Mouse (Mus musculus) cortical plate, adult 2 months (tissue): ENCODE data around the gene Vps36.

ENCODE experiments used
- CTCF ChIP-seq: fragments of 200-500 bp; IDR thresholded peaks from 2 replicates; pipeline ENCODE4 v1.5.1; 2011; ENCODE audit warnings: mild to moderate bottlenecking, control low read depth, low read length; ENCODE audit not compliant: insufficient read depth; ENCODE audit errors: extremely low read depth
- POLR2A ChIP-seq: fragments of 200-500 bp; IDR thresholded peaks from 2 replicates; pipeline ENCODE4 v1.6.1; 2011; ENCODE audit warnings: mild to moderate bottlenecking, low read length, control low read depth; ENCODE audit not compliant: insufficient read depth; ENCODE audit errors: extremely low read depth

DNA sequence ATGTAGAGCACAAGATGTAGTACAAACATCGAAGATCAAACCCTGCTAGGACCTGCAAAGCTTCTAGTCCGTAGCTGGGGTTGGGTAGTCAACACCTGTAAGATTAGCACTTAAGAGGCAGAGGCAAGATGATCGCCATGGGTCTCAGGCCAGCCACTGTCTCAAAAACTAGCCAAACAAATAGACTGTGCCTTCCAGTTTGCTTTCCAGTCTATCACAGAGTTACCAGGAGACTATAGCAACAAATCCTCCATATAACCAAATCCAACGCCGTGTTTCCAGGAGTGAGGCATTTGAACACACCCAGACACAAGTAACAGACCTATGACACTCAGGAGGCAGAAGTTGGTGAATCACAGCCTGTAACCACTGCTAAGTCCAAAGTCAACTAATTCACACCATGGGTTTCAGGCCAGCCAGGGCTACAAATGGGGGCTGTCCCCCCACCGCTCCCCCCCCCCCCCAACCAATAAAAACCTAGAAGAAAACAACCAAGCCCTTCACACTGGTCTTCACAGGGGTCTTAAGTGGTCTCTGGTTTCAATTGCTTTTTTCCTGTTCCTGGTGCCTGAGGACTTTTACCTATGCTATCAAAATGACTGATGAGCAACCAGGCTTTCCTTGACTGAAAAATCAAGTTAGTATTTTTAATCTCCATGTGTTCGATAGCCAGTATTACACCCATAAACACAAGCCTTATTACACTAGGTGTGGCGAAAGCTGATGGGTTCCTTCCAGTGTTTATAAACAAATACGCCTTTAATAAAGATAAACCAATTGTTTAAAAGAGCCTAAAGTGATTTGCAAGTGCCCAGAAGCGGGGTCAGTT lies 27.1 kb upstream of the Vps36 start:
- no peak for TF ChIP-seq CTCF
- no peak for TF ChIP-seq POLR2A
